Mouse (Mus musculus): ENCODE results near the gene Klhl12. TPM values are rescaled to one million over a fixed set of nuclear protein-coding genes. Genes with fewer than 3 reads are reported as not detected.

The Klhl12 gene
- 46.2 TPM for polyA plus RNA-seq (2014; fragmentation: Illumina TruSeq; extraction: RNeasy Lipid Tissue Mini Kit (QIAGEN cat#74804); ENCODE audit: low read depth, low replicate concordance)

GRCm38 (mm10) chr1:134454904-134455824, at the start of gene Klhl12:
TSS of gene Klhl12 (plus strand) at chr1:134455531.

GRCm38 (mm10) chr1:134415168-134415831, 40.0 kb upstream of the Klhl12 start, which contains the start of gene Adipor1:
TSS of gene Adipor1 (plus strand) at chr1:134415378.

GRCm38 (mm10) chr1:134494428-134495215, 39.3 kb downstream of the Klhl12 start, which contains the start of gene Rabif:
TSS of gene Rabif (plus strand) at chr1:134494648.

Other genes starting within 250 kb of the Klhl12 start
- 11.5 TPM for gene Adora1, start 220.1 kb upstream of the Klhl12 start, polyA plus RNA-seq (2014; fragmentation: Illumina TruSeq; extraction: RNeasy Lipid Tissue Mini Kit (QIAGEN cat#74804); ENCODE audit: low read depth, low replicate concordance)
- gene Myog, start 165.5 kb upstream of the Klhl12 start, polyA plus RNA-seq (2014; fragmentation: Illumina TruSeq; extraction: RNeasy Lipid Tissue Mini Kit (QIAGEN cat#74804); ENCODE audit: low read depth, low replicate concordance), result not detected
- gene Ppfia4, start 122.6 kb upstream of the Klhl12 start, polyA plus RNA-seq (2014; fragmentation: Illumina TruSeq; extraction: RNeasy Lipid Tissue Mini Kit (QIAGEN cat#74804); ENCODE audit: low read depth, low replicate concordance), result 0.49 TPM
- gene Tmem183a, start 93.6 kb upstream of the Klhl12 start, polyA plus RNA-seq (2014; fragmentation: Illumina TruSeq; extraction: RNeasy Lipid Tissue Mini Kit (QIAGEN cat#74804); ENCODE audit: low read depth, low replicate concordance), result 52.9 TPM
- 54.5 TPM for gene 4933406M09Rik, start 69.6 kb upstream of the Klhl12 start, polyA plus RNA-seq (2014; fragmentation: Illumina TruSeq; extraction: RNeasy Lipid Tissue Mini Kit (QIAGEN cat#74804); ENCODE audit: low read depth, low replicate concordance)
- 19.4 TPM for gene Cyb5r1, start 50.0 kb upstream of the Klhl12 start, polyA plus RNA-seq (2014; fragmentation: Illumina TruSeq; extraction: RNeasy Lipid Tissue Mini Kit (QIAGEN cat#74804); ENCODE audit: low read depth, low replicate concordance)
- gene Adipor1, start 40.2 kb upstream of the Klhl12 start, polyA plus RNA-seq (2014; fragmentation: Illumina TruSeq; extraction: RNeasy Lipid Tissue Mini Kit (QIAGEN cat#74804); ENCODE audit: low read depth, low replicate concordance), result 27.3 TPM
- 12.9 TPM for gene Rabif, start 39.1 kb downstream of the Klhl12 start, polyA plus RNA-seq (2014; fragmentation: Illumina TruSeq; extraction: RNeasy Lipid Tissue Mini Kit (QIAGEN cat#74804); ENCODE audit: low read depth, low replicate concordance)
- 32.9 TPM for gene Mgat4e, start 94.2 kb downstream of the Klhl12 start, polyA plus RNA-seq (2014; fragmentation: Illumina TruSeq; extraction: RNeasy Lipid Tissue Mini Kit (QIAGEN cat#74804); ENCODE audit: low read depth, low replicate concordance)
- gene Kdm5b, start 104.6 kb downstream of the Klhl12 start, polyA plus RNA-seq (2014; fragmentation: Illumina TruSeq; extraction: RNeasy Lipid Tissue Mini Kit (QIAGEN cat#74804); ENCODE audit: low read depth, low replicate concordance), result 107 TPM
- 0.04 TPM for gene Syt2, start 191.1 kb downstream of the Klhl12 start, polyA plus RNA-seq (2014; fragmentation: Illumina TruSeq; extraction: RNeasy Lipid Tissue Mini Kit (QIAGEN cat#74804); ENCODE audit: low read depth, low replicate concordance)

Data from testis, adult 10 weeks (tissue).